Mouse (Mus musculus) heart, adult 2 months (tissue): ENCODE results near the gene Pvr.

Experiments used
- CTCF ChIP-seq: fragments of 200-600 bp; IDR thresholded peaks from 2 replicates; pipeline ENCODE4 v1.8.1; 2022; ENCODE audit warnings: antibody characterized with exemption, mild to moderate bottlenecking, moderate library complexity
- EP300 ChIP-seq: fragments of 200-500 bp; IDR thresholded peaks from 2 replicates; pipeline ENCODE4 v1.6.1; 2011; ENCODE audit warnings: low read depth, low read length, control low read depth; ENCODE audit not compliant: insufficient read depth

GRCm38 (mm10) chr7:19880754-19881153 lies 40.2 kb downstream of the Pvr start:
- peak; percentile 34 for TF ChIP-seq CTCF
- TF ChIP-seq EP300, result no peak
